Mouse (Mus musculus) embryo, embryonic 9.5 days (tissue): ENCODE results near the gene Tcaim.
"Not testable (repeated sequence)": the region's sequence is repeated elsewhere in the genome, so short reads cannot be mapped to it uniquely, and the experiment has no call there.

Source experiments
- DNase-seq: peaks from one replicate; pipeline ENCODE4 v3.0.0-alpha.2; 2017; ENCODE audit errors: extremely low spot score

Tcaim gene

GRCm38 (mm10) chr9:122854526-122854925 lies 49.2 kb downstream of the Tcaim start:
- no peak for DNase-seq

DNA sequence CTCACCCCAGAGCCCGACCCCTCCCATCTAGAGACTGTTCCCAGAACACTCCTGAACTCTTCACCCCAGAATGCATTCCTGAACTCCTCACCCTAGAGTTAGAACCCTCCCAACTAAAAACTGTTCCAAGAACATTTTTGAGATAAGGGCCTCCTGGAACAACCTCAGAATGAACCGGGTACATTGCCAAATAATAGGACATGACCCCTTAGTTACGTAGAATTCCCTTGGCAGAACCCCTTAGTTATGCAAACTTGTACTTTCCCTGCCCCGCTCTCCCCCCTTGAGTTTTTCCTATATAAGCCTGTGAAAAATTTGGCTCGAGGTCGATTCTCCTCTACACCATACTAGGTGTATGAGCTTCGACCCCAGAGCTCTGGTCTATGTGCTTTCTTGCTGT lies 49.8 kb downstream of the Tcaim start:
- DNase-seq: not testable (repeated sequence)

GRCm38 (mm10) chr9:122855617-122856016 lies 50.3 kb downstream of the Tcaim start:
- no peak for DNase-seq

DNA sequence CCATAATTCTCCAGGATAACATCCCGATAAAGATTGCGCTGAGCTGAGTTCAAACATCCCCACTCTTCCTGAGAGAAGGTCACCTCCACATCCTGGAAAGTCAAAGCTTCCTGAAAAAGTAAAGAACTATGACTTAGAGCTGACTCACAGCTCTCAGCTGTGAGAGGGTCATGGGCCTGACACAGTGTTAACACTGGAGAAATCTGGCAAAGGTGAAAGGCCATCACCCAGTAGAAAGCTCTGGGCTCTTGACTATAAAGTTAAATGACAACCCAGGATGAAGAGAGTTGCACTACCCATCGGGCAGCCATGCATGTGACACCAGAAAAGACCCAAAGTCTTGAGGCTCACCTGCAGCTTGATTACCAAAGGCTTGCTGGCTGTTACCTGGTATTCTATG lies 51.4 kb downstream of the Tcaim start:
- DNase-seq: no peak

DNA sequence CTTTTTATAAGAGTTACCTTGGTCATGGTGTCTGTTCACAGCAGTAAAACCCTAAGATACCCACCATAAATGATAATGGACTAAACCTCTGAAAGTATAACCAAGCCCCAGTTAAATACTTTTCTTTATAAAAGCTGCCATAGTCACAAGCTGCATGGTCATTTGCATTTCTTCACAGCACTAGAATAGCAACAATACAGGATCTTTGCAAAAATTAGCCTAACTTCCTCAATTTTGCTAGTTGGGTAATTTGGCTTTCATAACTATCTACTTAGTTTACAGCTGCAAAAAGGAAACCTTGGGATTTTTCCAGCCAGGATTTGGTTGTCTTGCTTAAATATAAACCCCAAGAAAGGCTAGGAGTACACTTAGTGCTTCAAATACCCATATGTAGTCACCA lies 55.4 kb downstream of the Tcaim start:
- no peak for DNase-seq

DNA sequence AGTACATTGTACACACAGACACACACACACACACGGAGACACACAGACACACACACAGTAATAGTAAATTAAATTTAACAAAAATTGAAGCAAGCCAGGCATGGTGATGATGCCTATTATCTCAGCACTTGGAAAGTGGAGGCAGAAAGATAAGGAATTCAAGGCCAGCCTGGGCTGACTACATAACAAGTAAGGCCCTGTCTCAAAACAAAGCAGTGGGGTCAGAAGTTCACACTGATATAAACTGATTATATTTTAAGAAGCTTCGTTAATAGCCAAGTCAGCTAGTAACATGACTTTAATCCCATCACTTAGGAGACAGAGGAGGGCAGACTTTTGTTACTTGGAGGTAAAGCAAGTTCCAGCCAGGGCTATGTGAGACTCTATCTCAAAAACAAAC lies 58.4 kb downstream of the Tcaim start:
- no peak for DNase-seq

DNA sequence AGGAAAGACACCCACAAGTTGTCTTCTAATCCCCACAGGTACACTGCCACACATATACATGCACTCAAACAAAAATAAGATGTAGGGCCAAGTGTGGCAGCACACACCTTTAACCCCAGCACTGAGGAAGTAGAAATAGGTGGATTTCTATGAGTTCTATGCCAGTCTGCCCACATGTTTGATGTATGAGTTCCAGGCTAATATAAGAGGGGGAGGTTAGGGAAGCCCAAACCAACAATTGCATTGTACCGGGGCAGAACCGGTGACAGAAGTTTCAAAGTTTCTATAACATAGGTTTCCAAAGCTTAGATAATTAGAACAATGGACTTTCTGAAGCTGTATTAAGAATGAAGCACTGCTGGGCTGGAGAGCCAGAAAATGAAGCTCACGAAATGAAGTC lies 59.5 kb downstream of the Tcaim start:
- DNase-seq: no peak

GRCm38 (mm10) chr9:122865697-122866166 lies 60.4 kb downstream of the Tcaim start, which contains the start of gene Zfp445:
Zfp445 (minus strand) TSS chr9:122866006.
- peak; percentile 88 for DNase-seq

DNA sequence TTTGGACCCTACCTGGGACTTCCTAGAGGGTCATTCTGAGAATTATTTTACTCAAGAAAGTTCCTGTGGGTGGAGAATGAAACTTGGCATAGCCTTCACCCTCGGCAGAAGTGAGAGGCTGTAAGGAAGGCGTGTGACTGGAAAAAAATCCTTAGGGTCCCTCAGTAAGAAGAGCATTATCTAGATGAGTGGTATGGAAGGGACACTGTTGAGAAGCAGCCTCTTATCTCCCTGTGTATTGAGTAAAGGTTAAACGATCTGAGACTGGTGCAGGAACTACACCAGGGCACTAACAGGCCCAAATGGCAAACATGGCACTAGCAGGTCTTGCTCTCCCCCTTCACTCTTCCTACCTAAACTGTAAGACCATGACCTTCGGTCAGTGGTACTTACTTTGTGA lies 60.9 kb downstream of the Tcaim start:
- no peak for DNase-seq

- DNase-seq: no peak
Measured at GRCm38 (mm10) chr9:122872595-122872994, 67.3 kb downstream of the Tcaim start.

DNA sequence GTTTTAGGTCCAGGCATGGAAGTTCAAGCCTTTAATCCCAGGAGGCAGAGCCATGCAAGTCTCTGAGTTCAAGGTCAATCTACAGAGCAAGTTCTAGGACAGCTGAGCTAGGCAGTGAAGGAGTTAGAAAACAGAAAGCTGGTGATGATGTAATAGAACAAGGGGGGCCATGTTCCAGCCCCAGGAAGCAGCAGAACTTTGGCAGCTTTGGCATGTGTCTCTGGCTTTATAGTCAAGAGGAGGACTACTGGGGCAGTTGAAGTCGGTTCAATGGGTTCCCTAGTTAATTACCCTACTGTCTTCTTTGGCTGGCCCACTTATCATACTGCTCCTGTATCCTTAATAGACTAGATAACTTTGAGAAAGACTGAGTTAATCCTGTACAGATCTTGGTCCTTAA lies 69.3 kb downstream of the Tcaim start:
- DNase-seq: no peak

GRCm38 (mm10) chr9:122875145-122875544 lies 69.8 kb downstream of the Tcaim start:
- DNase-seq: no peak

DNA sequence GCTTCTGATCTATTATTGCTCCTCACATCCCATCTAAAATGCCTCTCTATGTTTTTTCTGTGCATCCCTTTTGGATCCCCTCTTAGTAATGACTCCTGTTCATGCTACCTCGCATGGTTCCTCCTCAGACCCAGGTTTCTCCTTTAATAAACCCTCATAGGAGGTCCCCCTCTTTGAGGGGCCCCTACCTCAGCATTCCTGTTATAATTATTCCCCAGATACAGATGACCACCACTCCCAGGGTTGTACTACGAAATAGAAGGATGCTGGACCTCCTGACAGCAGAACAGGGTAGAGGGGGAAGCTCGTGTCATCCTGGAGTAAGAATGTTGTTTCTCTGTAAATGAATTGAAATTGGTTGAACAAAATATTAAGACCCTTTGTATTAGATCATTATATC lies 80.0 kb downstream of the Tcaim start, which contains the start of gene Zkscan7:
Gene Zkscan7, plus strand, starts transcription at position 301 of the 400 bp plus-strand sequence.
- DNase-seq: no peak
